Comparison of ENCODE assay signal across 14 mouse cellular contexts in genomic region chr11:109496996-109497714, GRCm38 (mm10). TPM values are rescaled to one million over a fixed set of nuclear protein-coding genes. Genes with fewer than 3 reads are reported as not detected.
DNase-seq lines count a peak whose midpoint lies in the region; ATAC-seq and TF ChIP-seq lines count a peak whose summit lies in the region.
"Had no signal": no experiment of that assay in that cellular context is flagged by ENCODE, and none has a peak within 500 bp of the region (broad histone marks: within the 10 kb centered on the region; RNA-seq: fewer than 3 reads in every experiment).

No protein-coding gene starts in this region.

- no peak overlapping the region; the same call in 1 of the 2 replicates for H3K27ac ChIP-seq in forebrain, embryonic 11.5 days (ENCODE audit: low read depth, low read length)
- peak overlapping the region; percentile 47 for H3K27ac ChIP-seq in hindbrain, embryonic 16.5 days (ENCODE audit: low read depth, low read length)
- no peak overlapping the region for H3K27ac ChIP-seq in lung, postnatal 0 days (ENCODE audit: low read length)
- H3K27ac ChIP-seq: embryonic facial prominence, embryonic 15.5 days; heart, adult 2 months had no signal

- H3K27me3 ChIP-seq in forebrain, embryonic 11.5 days (ENCODE audit: control insufficient read depth, insufficient read depth, low read length), result no peaks in the 10 kb centered on the region
- H3K27me3 ChIP-seq in hindbrain, embryonic 16.5 days (replicated peaks; ENCODE audit: control insufficient read depth, insufficient read depth, low read length), result no peaks in the 10 kb centered on the region
- no peaks in the 10 kb centered on the region for H3K27me3 ChIP-seq in splenic B cell, adult 2 months (ENCODE audit: control insufficient read depth, insufficient read depth, low read length, poor library complexity, severe bottlenecking)
- H3K27me3 ChIP-seq in lung, postnatal 0 days (replicated peaks; ENCODE audit: insufficient read depth, low read length), result no peaks in the 10 kb centered on the region
- H3K27me3 ChIP-seq: embryonic facial prominence, embryonic 15.5 days; lung, embryonic 15.5 days had no signal

- H3K4me3 ChIP-seq in forebrain, embryonic 11.5 days (ENCODE audit: low read depth, low read length), result no peak overlapping the region
- H3K4me3 ChIP-seq in hindbrain, embryonic 16.5 days (ENCODE audit: low read length), result no peak overlapping the region
- H3K4me3 ChIP-seq in lung, postnatal 0 days (ENCODE audit: low read depth, low read length), result no peak overlapping the region
- H3K4me3 ChIP-seq: embryonic facial prominence, embryonic 15.5 days; heart, adult 2 months; lung, embryonic 15.5 days had no signal

- peak; percentile 47 for ATAC-seq in forebrain, embryonic 11.5 days (replicated peaks; ENCODE audit: low FRiP score)
- ATAC-seq in hindbrain, embryonic 16.5 days, result peak; percentile 81
- no peak for ATAC-seq in lung, postnatal 0 days

- TF ChIP-seq CTCF in lung, postnatal 0 days (IDR thresholded peaks at IDR 0.05), result no peak

- no peaks in the 10 kb centered on the region for H3K36me3 ChIP-seq in forebrain, embryonic 11.5 days (ENCODE audit: control insufficient read depth, insufficient read depth, low read length)
- H3K36me3 ChIP-seq in hindbrain, embryonic 16.5 days (ENCODE audit: control insufficient read depth, insufficient read depth, low read length), result no peaks in the 10 kb centered on the region
- no peaks in the 10 kb centered on the region for H3K36me3 ChIP-seq in splenic B cell, adult 2 months (ENCODE audit: control insufficient read depth, insufficient read depth, low read length, poor library complexity, severe bottlenecking)
- no peaks in the 10 kb centered on the region for H3K36me3 ChIP-seq in lung, postnatal 0 days (ENCODE audit: insufficient read depth, low read length)
- H3K36me3 ChIP-seq: embryonic facial prominence, embryonic 15.5 days; lung, embryonic 15.5 days had no signal

- no peak for TF ChIP-seq EP300 in lung, postnatal 0 days (IDR thresholded peaks at IDR 0.05)

- H3K9ac ChIP-seq in forebrain, embryonic 11.5 days (ENCODE audit: low read length), result no peak overlapping the region
- H3K9ac ChIP-seq in hindbrain, embryonic 16.5 days (ENCODE audit: low read depth, low read length), result no peak overlapping the region
- no peak overlapping the region for H3K9ac ChIP-seq in lung, postnatal 0 days (replicated peaks; ENCODE audit: low read depth)
- H3K9ac ChIP-seq: embryonic facial prominence, embryonic 15.5 days; lung, embryonic 15.5 days had no signal

- no peak overlapping the region for H3K4me2 ChIP-seq in forebrain, embryonic 11.5 days (ENCODE audit: low read depth, low read length, severe bottlenecking)
- no peak overlapping the region for H3K4me2 ChIP-seq in hindbrain, embryonic 16.5 days (ENCODE audit: low read length)
- no peak overlapping the region for H3K4me2 ChIP-seq in lung, postnatal 0 days (replicated peaks; ENCODE audit: low read depth, low read length)
- H3K4me2 ChIP-seq: embryonic facial prominence, embryonic 15.5 days had no signal

- no peaks in the 10 kb centered on the region for H3K9me3 ChIP-seq in forebrain, embryonic 11.5 days (ENCODE audit: control insufficient read depth, low read length)
- H3K9me3 ChIP-seq in hindbrain, embryonic 16.5 days (ENCODE audit: control insufficient read depth, low read length), result no peaks in the 10 kb centered on the region
- no peaks in the 10 kb centered on the region for H3K9me3 ChIP-seq in lung, postnatal 0 days (ENCODE audit: low read length)
- H3K9me3 ChIP-seq: embryonic facial prominence, embryonic 15.5 days; lung, embryonic 15.5 days had no signal

- 58% methylated on average over 6 of the region's 6 CpGs for WGBS in forebrain, embryonic 11.5 days
- 33% methylated on average over 6 of the region's 6 CpGs for WGBS in hindbrain, embryonic 16.5 days
- 84% methylated on average over 6 of the region's 6 CpGs for WGBS in lung, postnatal 0 days

- H3K4me1 ChIP-seq in forebrain, embryonic 11.5 days (replicated peaks; ENCODE audit: control insufficient read depth, insufficient read depth, low read length), result peaks cover 3% of the 10 kb centered on the region; the same call in 1 of the 2 replicates
- H3K4me1 ChIP-seq in hindbrain, embryonic 16.5 days (ENCODE audit: control insufficient read depth, insufficient read depth, low read depth, low read length), result peaks cover 5% of the 10 kb centered on the region; the same call in 1 of the 2 replicates
- H3K4me1 ChIP-seq in lung, postnatal 0 days (ENCODE audit: insufficient read depth, low read depth, low read length), result peaks cover 11% of the 10 kb centered on the region; the same call in 1 of the 2 replicates

- DNase-seq in right cerebral cortex, adult 18-20 months, result peak; percentile 28
- DNase-seq in right cerebral cortex, postnatal 25 days, result no peak
- DNase-seq in forebrain, embryonic 11.5 days (ENCODE audit: low spot score), result no peak
- DNase-seq in splenic B cell, adult 2 months (ENCODE audit: low read depth, low spot score), result peak; percentile 35
- DNase-seq in gastrocnemius, postnatal 4 days (ENCODE audit: low spot score in 2 of 2), result no peak
- DNase-seq in embryo, embryonic 11 days, result no peak
- no peak for DNase-seq in lung, postnatal 0 days (ENCODE audit: low spot score)
- DNase-seq: adrenal gland, adult 2 months; cerebellum, adult 18-20 months; heart, adult 2 months; heart, postnatal 4 days had no signal

RNA-seq across cellular contexts. Expression of gene Slc16a6, which starts 23.8 kb away (rescaled TPM):
- polyA plus RNA-seq in forebrain, embryonic 11.5 days (2014; fragmentation: Nextera tagmentation; extraction: Ambion mirVana), result 4.8 and 6.0 TPM in 2 replicates
- 5.4 and 6.4 TPM in 2 replicates for polyA plus RNA-seq in hindbrain, embryonic 16.5 days (2015; fragmentation: Nextera tagmentation; extraction: Ambion mirVana)
- total RNA-seq in gastrocnemius, postnatal 4 days (2021), result 10 to 100 TPM; 16.8 to 17.6 TPM
- 1.8 and 2.3 TPM in 2 replicates for polyA plus RNA-seq in lung, postnatal 0 days (2015; fragmentation: Nextera tagmentation; extraction: Ambion mirVana)

RNA-seq across cellular contexts. Expression of gene Arsg, which starts 24.0 kb away (rescaled TPM):
- polyA plus RNA-seq in forebrain, embryonic 11.5 days (2014; fragmentation: Nextera tagmentation; extraction: Ambion mirVana), result 2.7 and 3.2 TPM in 2 replicates
- 8.0 and 9.0 TPM in 2 replicates for polyA plus RNA-seq in hindbrain, embryonic 16.5 days (2015; fragmentation: Nextera tagmentation; extraction: Ambion mirVana)
- 10 to 100 TPM; 11.3 to 12.4 TPM for total RNA-seq in gastrocnemius, postnatal 4 days (2021)
- 6.6 and 7.1 TPM in 2 replicates for polyA plus RNA-seq in lung, postnatal 0 days (2015; fragmentation: Nextera tagmentation; extraction: Ambion mirVana)

Comparison
In these comparisons a context has a peak if more than half of its experiments do, and no peak if none do; other contexts are left out.
1. DNase-seq: peak in right cerebral cortex, adult 18-20 months (single experiment) and splenic B cell, adult 2 months (single experiment); none in right cerebral cortex, postnatal 25 days (single experiment), forebrain, embryonic 11.5 days (single experiment), gastrocnemius, postnatal 4 days (0 of 2), embryo, embryonic 11 days (single experiment) and lung, postnatal 0 days (single experiment).